Mouse (Mus musculus) lung, embryonic 14.5 days (tissue): ENCODE measurements at regions not wholly inside any gene's neighbourhood (a gene's known extent, or its start where the extent isn't known, plus 50 kb on each side); places are given as distances from the start of the nearest gene placed in this dataset.

Experiments
- ATAC-seq: fragments of 200-750 bp; cut with Nextera tagmentation; 2 replicates; pipeline ENCODE4 v1.8.0; 2017; ENCODE audit warnings: mild to moderate bottlenecking, moderate TSS enrichment, moderate library complexity; ENCODE audit not compliant: insufficient read depth
- DNase-seq: peaks from one replicate; pipeline ENCODE4 v3.0.0-alpha.2; 2015
- H3K27ac ChIP-seq: fragments of 300-500 bp; sonication (generic); 2 replicates; pipeline ENCODE4 v1.5.1; 2014; ENCODE audit warnings: low read depth, mild to moderate bottlenecking, moderate library complexity
- H3K27me3 ChIP-seq: fragments of 300-500 bp; sonication (generic); 2 replicates; pipeline ENCODE4 v1.6.1; 2014; ENCODE audit warnings: low read length, control low read depth; ENCODE audit not compliant: insufficient read depth
- H3K36me3 ChIP-seq: fragments of 300-500 bp; sonication (generic); 2 replicates; pipeline ENCODE4 v1.6.1; 2014; ENCODE audit warnings: control low read depth; ENCODE audit not compliant: insufficient read depth
- H3K4me1 ChIP-seq: fragments of 300-500 bp; sonication (generic); 2 replicates; pipeline ENCODE4 v1.6.1; 2014; ENCODE audit warnings: antibody characterized with exemption, control low read depth; ENCODE audit not compliant: insufficient read depth
- H3K4me2 ChIP-seq: fragments of 300-500 bp; sonication (generic); 2 replicates; pipeline ENCODE4 v1.6.1; 2014; ENCODE audit warnings: mild to moderate bottlenecking
- H3K4me3 ChIP-seq: fragments of 300-500 bp; sonication (generic); 2 replicates; pipeline ENCODE4 v1.5.1; 2014; ENCODE audit warnings: low read depth, low read length
- H3K9ac ChIP-seq: fragments of 300-500 bp; sonication (generic); 2 replicates; pipeline ENCODE4 v1.6.1; 2014
- H3K9me3 ChIP-seq: fragments of 300-500 bp; sonication (generic); 2 replicates; pipeline ENCODE4 v1.6.1; 2016; ENCODE audit warnings: low read depth, low read length, control low read depth
- CTCF ChIP-seq: IDR thresholded peaks from 2 replicates; pipeline ENCODE4 v1.5.1; 2016; ENCODE audit warnings: antibody characterized with exemption, low read depth
- WGBS: fragments of 180-500 bp; shearing (Covaris S2); extraction: QIAGEN DNeasy Blood & Tissue Kit; methylation state at CpG from one replicate; pipeline ENCODE4 v1.1.7; 2014; 5-methylcytosine and 5-hydroxymethylcytosine counted together

GRCm38 (mm10) chrX:21828975-21829374, 84.1 kb upstream of the Gm28269 start:
- Histone ChIP-seq H3K9ac (no peak overlapping the region), H3K9me3 (no peaks in the 10 kb centered on the region), H3K4me2 (no peak overlapping the region), H3K4me3 (no peak overlapping the region), H3K36me3 (no peaks in the 10 kb centered on the region), H3K27ac (no peak overlapping the region), H3K27me3 (no peaks in the 10 kb centered on the region), H3K4me1 (no peaks in the 10 kb centered on the region)
- ATAC-seq (no peak), DNase-seq (peak; percentile 59)
- TF ChIP-seq CTCF = peak; percentile 54

GRCm38 (mm10) chrX:21809212-21809611, 64.3 kb upstream of the Gm28269 start:
- no peak overlapping the region for H3K27ac ChIP-seq
- ATAC-seq (no peak), DNase-seq (no peak)
- H3K27me3 ChIP-seq = no peaks in the 10 kb centered on the region
- H3K4me3 ChIP-seq = no peak overlapping the region
- no peaks in the 10 kb centered on the region for H3K9me3 ChIP-seq
- no peak for TF ChIP-seq CTCF
- H3K9ac ChIP-seq = no peak overlapping the region
- no peak overlapping the region for H3K4me2 ChIP-seq
- H3K36me3 ChIP-seq = no peaks in the 10 kb centered on the region
- no peaks in the 10 kb centered on the region for H3K4me1 ChIP-seq

GRCm38 (mm10) chrX:21801834-21802233, 56.9 kb upstream of the Gm28269 start:
- no peak for DNase-seq
- Histone ChIP-seq H3K27ac (no peak overlapping the region), H3K4me2 (no peak overlapping the region), H3K9me3 (no peaks in the 10 kb centered on the region), H3K4me3 (no peak overlapping the region), H3K4me1 (no peaks in the 10 kb centered on the region), H3K27me3 (no peaks in the 10 kb centered on the region), H3K36me3 (no peaks in the 10 kb centered on the region), H3K9ac (no peak overlapping the region)
- ATAC-seq = no peak
- 71% methylated on average over 6 of the region's 6 CpGs for WGBS
- no peak for TF ChIP-seq CTCF
